Mouse (Mus musculus): ENCODE data around the gene Ifitm6.
"Not testable (repeated sequence)": the region's sequence is repeated elsewhere in the genome, so short reads cannot be mapped to it uniquely, and the experiment has no call there.

Gene Ifitm6

GRCm38 (mm10) chr7:140982971-140983370 is 34.8 kb downstream of the Ifitm6 start:
- in situ Hi-C loops (cut with MboI; ENCODE audit: unreplicated experiment in 2 of 2): no loop called here

GRCm38 (mm10) chr7:140981704-140982103 is 36.0 kb downstream of the Ifitm6 start:
- in situ Hi-C loops (cut with MboI; ENCODE audit: unreplicated experiment in 2 of 2): no loop called here

GRCm38 (mm10) chr7:140976720-140977119 is 41.0 kb downstream of the Ifitm6 start:
- in situ Hi-C loops (cut with MboI; ENCODE audit: unreplicated experiment in 2 of 2): not testable (repeated sequence)

- in situ Hi-C loops (cut with MboI; ENCODE audit: unreplicated experiment in 2 of 2): no loop called here
These were observed 42.3 kb downstream of the Ifitm6 start for GRCm38 (mm10) chr7:140975465-140975864.

GRCm38 (mm10) chr7:140974940-140975339 is 42.8 kb downstream of the Ifitm6 start:
- in situ Hi-C loops (cut with MboI; ENCODE audit: unreplicated experiment in 2 of 2): loop anchor here in 1 of 2 experiments (25.0 kb wide), 1 partner anchor 212 kb away; the partner anchor contains the start of genes Hras and Lrrc56

- in situ Hi-C loops (cut with MboI; ENCODE audit: unreplicated experiment in 2 of 2): loop anchor here in 1 of 2 experiments (25.0 kb wide), 1 partner anchor 214 kb away; the partner anchor contains the start of genes Hras and Lrrc56
These were observed 44.1 kb downstream of the Ifitm6 start for GRCm38 (mm10) chr7:140973396-140974165.

- in situ Hi-C loops (cut with MboI; ENCODE audit: unreplicated experiment in 2 of 2): loop anchor here in 1 of 2 experiments (25.0 kb wide), 1 partner anchor 216 kb away; the partner anchor contains the start of genes Hras and Lrrc56
These were observed 46.1 kb downstream of the Ifitm6 start for GRCm38 (mm10) chr7:140971479-140972171.

GRCm38 (mm10) chr7:140970931-140971330 is 46.8 kb downstream of the Ifitm6 start:
- in situ Hi-C loops (cut with MboI; ENCODE audit: unreplicated experiment in 2 of 2): loop anchor here in 1 of 2 experiments (25.0 kb wide), 1 partner anchor 216 kb away; the partner anchor contains the start of genes Hras and Lrrc56

GRCm38 (mm10) chr7:140968710-140969109 is 49.0 kb downstream of the Ifitm6 start:
- in situ Hi-C loops (cut with MboI; ENCODE audit: unreplicated experiment in 2 of 2): loop anchor here in 1 of 2 experiments (25.0 kb wide), 1 partner anchor 219 kb away; the partner anchor contains the start of genes Hras and Lrrc56

- in situ Hi-C loops (cut with MboI; ENCODE audit: unreplicated experiment in 2 of 2): loop anchor here in 1 of 2 experiments (25.0 kb wide), 1 partner anchor 219 kb away; the partner anchor contains the start of genes Hras and Lrrc56
These were observed 49.7 kb downstream of the Ifitm6 start for GRCm38 (mm10) chr7:140967862-140968591.

- in situ Hi-C loops (cut with MboI; ENCODE audit: unreplicated experiment in 2 of 2): loop anchor here in 1 of 2 experiments (25.0 kb wide), 1 partner anchor 220 kb away; the partner anchor contains the start of genes Hras and Lrrc56
These were observed 50.8 kb downstream of the Ifitm6 start, which contains the start of gene Ifitm1 for GRCm38 (mm10) chr7:140966921-140967320. Gene Ifitm1 (plus strand): TSS chr7:140967221.

Data from v-Abl transformed pro-B cells (cell line).